Mouse (Mus musculus): ENCODE data around the gene C1rl. TPM values are rescaled to one million over a fixed set of nuclear protein-coding genes. Genes with fewer than 3 reads are reported as not detected.

The C1rl gene
- polyA plus RNA-seq (2017; shearing (Covaris generic)): not detected

GRCm38 (mm10) chr6:124492842-124493561 lies at the start of gene C1rl:
Gene C1rl, plus strand, starts transcription at chr6:124493113.

DNA sequence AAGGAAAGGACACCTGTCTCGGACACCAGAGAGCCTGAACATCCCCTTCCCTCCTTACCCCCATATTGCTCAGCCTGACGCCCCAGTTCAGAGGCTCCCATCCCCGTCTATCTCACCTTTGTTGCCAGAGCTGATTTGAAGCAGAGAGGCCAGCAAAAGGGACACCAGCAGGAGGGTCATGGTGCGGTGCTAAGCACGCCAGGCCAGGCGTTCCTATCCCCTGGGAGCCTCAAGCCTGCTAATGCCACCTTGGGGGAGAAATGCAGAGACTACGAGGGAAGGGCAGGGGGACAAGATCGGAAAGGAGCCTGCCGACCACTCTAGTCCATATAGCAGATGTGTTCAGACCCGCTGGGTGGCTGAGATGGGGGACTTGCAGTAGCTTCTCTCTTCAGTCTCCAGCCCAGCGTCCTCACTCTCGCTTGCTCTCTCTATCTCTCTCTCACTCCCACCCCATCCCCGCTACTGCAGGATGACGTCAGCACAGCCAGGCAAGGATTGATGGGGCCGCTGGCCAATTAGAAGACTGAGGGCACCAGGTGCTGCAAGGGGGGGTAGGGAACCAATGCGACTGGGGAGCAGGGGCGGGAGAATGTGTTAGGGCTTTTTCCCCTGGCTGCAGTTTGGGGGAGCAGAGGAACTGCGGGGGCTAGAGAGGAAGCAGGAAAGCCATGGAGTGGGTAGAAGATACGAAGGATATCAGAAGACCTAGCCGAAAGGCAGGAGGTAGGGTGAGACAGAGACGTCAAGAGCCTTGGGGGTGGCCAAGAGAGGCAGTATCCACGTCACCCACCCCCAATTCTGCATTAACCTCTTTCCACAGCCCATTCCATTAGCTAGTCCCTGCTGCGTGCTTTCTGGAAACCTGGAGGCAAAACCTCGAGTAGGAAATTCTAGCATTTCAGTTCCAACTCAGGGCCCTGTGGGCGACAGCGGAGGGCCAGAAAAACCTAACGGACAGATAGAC lies 28.3 kb upstream of the C1rl start, which contains the start of gene Clstn3:
Clstn3 (minus strand) TSS at position 490 of the 967 bp plus-strand sequence.

DNA sequence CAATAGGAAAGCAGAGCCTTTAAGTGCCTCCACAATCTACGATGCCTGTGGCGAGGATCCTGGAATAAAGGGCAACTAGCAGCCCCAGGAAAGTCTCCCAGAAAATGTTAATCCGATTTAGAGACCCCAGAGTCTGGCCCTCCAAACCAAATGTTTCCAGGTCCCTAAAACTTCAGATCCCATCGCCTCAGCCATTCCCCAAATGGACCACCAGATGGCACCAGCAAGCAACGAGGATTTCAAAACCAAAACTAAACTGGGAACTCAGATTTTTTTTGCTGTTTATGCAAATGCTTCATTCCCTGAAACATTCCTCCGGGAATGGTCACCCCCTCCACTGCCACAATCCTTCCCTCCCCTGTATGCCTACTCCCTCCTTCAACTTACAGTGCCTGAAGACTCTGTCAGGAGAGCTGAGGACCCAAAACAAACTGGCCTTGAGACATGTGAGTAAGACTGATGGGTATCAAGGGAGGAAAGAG lies 19.5 kb downstream of the C1rl start, which contains the start of gene C1ra:
C1ra (plus strand) TSS at position 51 of the 482 bp plus-strand sequence.

DNA sequence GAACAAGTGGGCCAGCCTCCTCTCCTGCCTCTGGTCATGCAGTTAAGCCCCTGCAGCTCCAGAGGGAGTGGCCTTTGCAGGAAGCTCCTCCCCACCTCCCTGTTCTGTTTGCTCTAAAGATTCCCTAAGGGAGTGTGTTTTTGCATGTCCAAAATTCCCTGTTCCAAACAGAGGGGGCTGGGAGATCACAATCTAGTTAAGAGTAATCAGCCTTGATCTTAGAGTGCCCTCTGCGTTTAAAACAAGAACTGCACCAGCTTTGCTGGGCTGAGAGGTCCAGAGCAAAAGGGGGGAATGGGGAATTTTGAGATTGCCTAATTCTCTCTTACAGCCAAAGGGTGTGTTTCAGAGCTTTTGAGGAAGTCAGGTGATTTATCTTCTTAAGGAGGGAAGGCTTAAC lies 49.4 kb downstream of the C1rl start, which contains the start of gene C1s1:
C1s1 (minus strand) TSS at position 76 of the 400 bp plus-strand sequence.

Other genes with a start within 250 kb of the C1rl start
- gene Cd163, start 188.5 kb upstream of the C1rl start, polyA plus RNA-seq (2017; shearing (Covaris generic)): 0.30 TPM
- gene Pex5, start 78.0 kb upstream of the C1rl start, polyA plus RNA-seq (2017; shearing (Covaris generic)): 32.1 TPM
- gene Clstn3, start 28.3 kb upstream of the C1rl start, polyA plus RNA-seq (2017; shearing (Covaris generic)): 0.17 TPM
- 0.07 TPM for gene C1ra, start 19.3 kb downstream of the C1rl start, polyA plus RNA-seq (2017; shearing (Covaris generic))
- gene C1s1, start 49.2 kb downstream of the C1rl start, polyA plus RNA-seq (2017; shearing (Covaris generic)): not detected
- not detected for gene C1rb, start 77.2 kb downstream of the C1rl start, polyA plus RNA-seq (2017; shearing (Covaris generic))
- not detected for gene C1s2, start 143.0 kb downstream of the C1rl start, polyA plus RNA-seq (2017; shearing (Covaris generic))
- 58.1 TPM for gene Lpcat3, start 169.9 kb downstream of the C1rl start, polyA plus RNA-seq (2017; shearing (Covaris generic))
- gene Emg1, start 219.1 kb downstream of the C1rl start, polyA plus RNA-seq (2017; shearing (Covaris generic)): 298 TPM
- gene Phb2, start 219.2 kb downstream of the C1rl start, polyA plus RNA-seq (2017; shearing (Covaris generic)): 218 TPM
- 385 TPM for gene Ptpn6, start 245.6 kb downstream of the C1rl start, polyA plus RNA-seq (2017; shearing (Covaris generic))
- gene Grcc10, start 248.3 kb downstream of the C1rl start, polyA plus RNA-seq (2017; shearing (Covaris generic)): 417 TPM

All from CD4-positive, CD25-positive, alpha-beta regulatory T cell (primary cell).